Mouse (Mus musculus) intestine, postnatal 0 days (tissue): Measurements from ENCODE around the gene Efhc1. TPM values are rescaled to one million over a fixed set of nuclear protein-coding genes. Genes with fewer than 3 reads are reported as not detected.
A peak's percentile ranks its signal among the peaks of the same experiment; 100 is the strongest.

ENCODE experiments used
- ATAC-seq: fragments of 200-750 bp; cut with Nextera tagmentation; 2 replicates; pipeline ENCODE4 v1.8.0; 2017; ENCODE audit warnings: mild to moderate bottlenecking, moderate TSS enrichment, moderate library complexity
- H3K27ac ChIP-seq: fragments of 300-500 bp; sonication (generic); 2 replicates; pipeline ENCODE4 v1.5.1; 2014; ENCODE audit warnings: mild to moderate bottlenecking, low read depth, low read length, moderate library complexity
- H3K27me3 ChIP-seq: fragments of 300-500 bp; sonication (generic); replicated peaks from 2 replicates; pipeline ENCODE4 v1.6.1; 2014; ENCODE audit warnings: low read length, mixed read lengths; ENCODE audit not compliant: control insufficient read depth, insufficient read depth
- H3K36me3 ChIP-seq: fragments of 300-500 bp; sonication (generic); 2 replicates; pipeline ENCODE4 v1.6.1; 2014; ENCODE audit warnings: mild to moderate bottlenecking, moderate library complexity; ENCODE audit not compliant: control insufficient read depth, insufficient read depth
- H3K4me1 ChIP-seq: fragments of 300-500 bp; sonication (generic); replicated peaks from 2 replicates; pipeline ENCODE4 v1.6.1; 2014; ENCODE audit warnings: antibody characterized with exemption, low read length, mixed read lengths; ENCODE audit not compliant: control insufficient read depth, insufficient read depth
- H3K4me2 ChIP-seq: fragments of 300-500 bp; sonication (generic); replicated peaks from 2 replicates; pipeline ENCODE4 v1.6.1; 2014; ENCODE audit warnings: low read depth, mild to moderate bottlenecking, moderate library complexity
- H3K4me3 ChIP-seq: fragments of 300-500 bp; sonication (generic); 2 replicates; pipeline ENCODE4 v1.5.1; 2014; ENCODE audit warnings: low read depth, low read length
- H3K9ac ChIP-seq: fragments of 300-500 bp; sonication (generic); 2 replicates; pipeline ENCODE4 v1.6.1; 2014; ENCODE audit warnings: mild to moderate bottlenecking, low read depth, low read length
- H3K9me3 ChIP-seq: fragments of 300-500 bp; sonication (generic); 2 replicates; pipeline ENCODE4 v1.6.1; 2016; ENCODE audit warnings: mixed run types; ENCODE audit not compliant: control insufficient read depth
- CTCF ChIP-seq: sonication (generic); IDR thresholded peaks from 2 replicates; pipeline ENCODE4 v1.5.1; 2016; ENCODE audit warnings: low read depth, mild to moderate bottlenecking, control low read depth, antibody characterized with exemption, moderate library complexity
- WGBS: fragments of 180-500 bp; shearing (Covaris S2); extraction: QIAGEN DNeasy Blood & Tissue Kit; methylation state at CpG from one replicate; pipeline ENCODE4 v1.1.7; 2014; 5-methylcytosine and 5-hydroxymethylcytosine counted together
- polyA plus RNA-seq: library from polyadenylated mRNA; unstranded; fragments of >200 nt; fragmentation: Nextera tagmentation; extraction: Ambion mirVana; gene quantifications from 2 replicates; pipeline ENCODE4 v1.2.1, GENCODE M21; 2015

Gene Efhc1
- polyA plus RNA-seq, 1 experiment from 2014 or later: 0.69 TPM

DNA sequence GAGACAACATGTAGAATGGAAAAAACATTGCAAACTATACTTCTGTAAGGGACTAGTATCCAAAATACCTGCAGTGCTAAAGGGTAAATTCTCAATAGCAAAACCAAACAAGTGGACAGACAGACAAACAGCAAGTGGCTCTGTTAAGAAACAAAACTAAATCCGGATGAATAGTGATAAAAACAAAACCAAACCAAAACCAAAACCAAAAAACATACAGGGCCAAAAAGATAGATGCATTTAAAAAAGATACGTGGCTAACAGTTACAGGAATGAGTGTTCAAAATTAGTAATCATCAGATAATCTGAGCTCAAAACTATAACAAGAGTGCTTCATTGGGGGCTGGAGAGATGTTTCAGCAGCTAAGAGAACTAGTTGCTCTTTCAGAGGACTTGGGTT lies 18.2 kb downstream of the Efhc1 start:
- Histone ChIP-seq H3K27ac (no peak overlapping the region), H3K9ac (no peak overlapping the region), H3K9me3 (no peaks in the 10 kb centered on the region), H3K27me3 (no peaks in the 10 kb centered on the region), H3K4me3 (no peak overlapping the region), H3K36me3 (no peaks in the 10 kb centered on the region), H3K4me1 (no peaks in the 10 kb centered on the region), H3K4me2 (no peak overlapping the region)
- no peak for ATAC-seq
- TF ChIP-seq CTCF: no peak
- WGBS: 72% methylated on average over 2 of the region's 2 CpGs

GRCm38 (mm10) chr1:20973389-20973788 lies 22.0 kb downstream of the Efhc1 start:
- Histone ChIP-seq H3K9me3 (no peaks in the 10 kb centered on the region), H3K9ac (no peak overlapping the region), H3K27ac (no peak overlapping the region), H3K36me3 (no peaks in the 10 kb centered on the region), H3K4me1 (no peaks in the 10 kb centered on the region), H3K4me2 (no peak overlapping the region), H3K27me3 (no peaks in the 10 kb centered on the region), H3K4me3 (no peak overlapping the region)
- ATAC-seq: no peak
- TF ChIP-seq CTCF: no peak
- WGBS: 91% methylated on average over 6 of the region's 6 CpGs

GRCm38 (mm10) chr1:20974341-20975135 lies 23.1 kb downstream of the Efhc1 start:
- H3K4me3 ChIP-seq: no peak overlapping the region
- H3K9me3 ChIP-seq: no peaks in the 10 kb centered on the region
- no peaks in the 10 kb centered on the region for H3K36me3 ChIP-seq
- 66% methylated on average over 9 of the region's 9 CpGs for WGBS
- TF ChIP-seq CTCF: no peak
- no peak overlapping the region for H3K9ac ChIP-seq
- no peaks in the 10 kb centered on the region for H3K4me1 ChIP-seq
- H3K27ac ChIP-seq: no peak overlapping the region
- H3K27me3 ChIP-seq: no peaks in the 10 kb centered on the region
- ATAC-seq: no peak
- no peak overlapping the region for H3K4me2 ChIP-seq

DNA sequence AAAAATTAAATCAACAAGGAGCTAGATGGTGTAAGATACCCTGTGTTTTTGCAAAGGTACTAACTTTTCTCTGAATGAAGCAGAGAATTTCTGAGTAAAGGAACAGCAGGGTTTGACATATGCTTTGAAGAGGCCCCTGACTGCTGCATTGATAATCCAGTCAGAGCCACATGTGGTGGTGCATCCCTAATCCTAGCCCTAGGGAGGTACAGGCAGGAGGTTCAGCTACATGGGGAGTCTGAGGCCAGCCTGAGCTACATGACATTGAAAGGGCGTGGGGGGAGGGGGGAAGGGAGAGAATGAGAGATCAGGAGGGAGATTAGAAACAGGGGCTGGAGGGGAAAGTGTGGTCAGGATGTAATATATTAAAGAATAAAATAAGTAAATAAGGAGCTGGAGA lies 29.1 kb downstream of the Efhc1 start:
- H3K27me3 ChIP-seq: no peaks in the 10 kb centered on the region
- no peaks in the 10 kb centered on the region for H3K36me3 ChIP-seq
- no peak for ATAC-seq
- no peak overlapping the region for H3K4me3 ChIP-seq
- no peak overlapping the region for H3K4me2 ChIP-seq
- H3K4me1 ChIP-seq: no peaks in the 10 kb centered on the region
- H3K9me3 ChIP-seq: no peaks in the 10 kb centered on the region
- no peak for TF ChIP-seq CTCF
- no peak overlapping the region for H3K9ac ChIP-seq
- 60% methylated on average over 1 of the region's 1 CpGs for WGBS
- no peak overlapping the region for H3K27ac ChIP-seq

- H3K9me3 ChIP-seq: no peaks in the 10 kb centered on the region
- WGBS: 89% methylated on average over 6 of the region's 6 CpGs
- no peak overlapping the region for H3K27ac ChIP-seq
- no peak for ATAC-seq
- H3K4me1 ChIP-seq: no peaks in the 10 kb centered on the region
- no peak overlapping the region for H3K4me3 ChIP-seq
- H3K4me2 ChIP-seq: no peak overlapping the region
- TF ChIP-seq CTCF: no peak
- H3K36me3 ChIP-seq: no peaks in the 10 kb centered on the region
- H3K9ac ChIP-seq: no peak overlapping the region
- no peaks in the 10 kb centered on the region for H3K27me3 ChIP-seq
Observed at GRCm38 (mm10) chr1:20981764-20982163, 30.3 kb downstream of the Efhc1 start.

DNA sequence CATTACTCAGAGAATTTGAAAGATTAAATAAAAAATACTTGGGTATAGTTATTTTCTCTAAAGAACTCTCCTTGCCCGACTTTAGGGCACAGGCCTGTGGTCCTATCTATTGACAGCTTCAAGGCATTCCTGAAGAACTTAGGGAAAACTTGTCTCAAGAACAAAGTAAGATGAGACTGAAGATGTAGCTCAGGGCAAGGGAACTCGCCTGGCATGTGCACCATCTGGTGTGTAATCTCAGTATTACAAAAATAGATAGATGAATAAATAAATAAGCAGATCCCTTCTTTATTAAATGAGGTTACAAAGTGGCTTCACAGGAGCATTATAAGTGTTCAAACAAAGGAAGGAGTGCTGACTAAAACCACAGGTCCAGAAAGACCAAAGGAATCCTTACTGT lies 32.7 kb downstream of the Efhc1 start:
- H3K4me1 ChIP-seq: no peaks in the 10 kb centered on the region
- no peak overlapping the region for H3K4me2 ChIP-seq
- no peak overlapping the region for H3K27ac ChIP-seq
- no peak overlapping the region for H3K4me3 ChIP-seq
- no peak overlapping the region for H3K9ac ChIP-seq
- H3K27me3 ChIP-seq: no peaks in the 10 kb centered on the region
- ATAC-seq: no peak
- H3K36me3 ChIP-seq: no peaks in the 10 kb centered on the region
- 72% methylated on average over 2 of the region's 2 CpGs for WGBS
- no peaks in the 10 kb centered on the region for H3K9me3 ChIP-seq
- peak; percentile 27; the same call in 1 of the 2 replicates for TF ChIP-seq CTCF

DNA sequence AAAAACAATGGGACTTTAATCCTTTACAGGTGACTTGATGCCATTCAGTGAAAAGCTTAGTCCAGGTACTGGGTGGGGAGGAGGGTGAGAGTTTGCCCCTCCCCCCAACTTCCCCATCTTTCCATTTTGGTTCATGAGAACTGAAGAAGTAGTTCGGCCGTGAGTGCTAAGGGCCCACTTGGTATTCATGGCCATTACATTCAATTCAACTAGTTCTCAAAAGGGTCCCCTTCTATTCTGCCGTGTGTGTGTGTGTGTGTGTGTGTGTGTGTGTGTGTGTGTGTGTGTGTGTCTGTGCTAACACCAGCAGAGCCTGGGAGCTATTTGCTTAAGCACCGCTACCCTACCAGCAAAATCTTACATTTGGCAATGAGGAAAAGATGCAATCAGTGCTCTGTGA lies 33.2 kb downstream of the Efhc1 start:
- H3K9ac ChIP-seq: no peak overlapping the region
- WGBS: 60% methylated on average over 4 of the region's 4 CpGs
- no peaks in the 10 kb centered on the region for H3K9me3 ChIP-seq
- H3K27ac ChIP-seq: no peak overlapping the region
- no peak for ATAC-seq
- no peaks in the 10 kb centered on the region for H3K4me1 ChIP-seq
- H3K4me2 ChIP-seq: no peak overlapping the region
- no peaks in the 10 kb centered on the region for H3K27me3 ChIP-seq
- no peak for TF ChIP-seq CTCF
- H3K36me3 ChIP-seq: no peaks in the 10 kb centered on the region
- H3K4me3 ChIP-seq: no peak overlapping the region
